Mouse (Mus musculus) megakaryocyte, adult 5-6 weeks (primary cell): ENCODE measurements around the gene Pou6f1. TPM values are rescaled to one million over a fixed set of nuclear protein-coding genes. Genes with fewer than 3 reads are reported as not detected.

Source experiments
- total RNA-seq, 2 experiments: library from RNA; stranded (forward) in 1 of 2; stranded (reverse) in 1 of 2; fragments of 153-499, 151-499 nt in 1 of 2; fragments of 221-1000, 200-1000 nt in 1 of 2; gene quantifications; 2 replicates each; pipeline versions ENCODE4 v1.2.3 to v1.2.4; 2015 to 2017

Pou6f1 gene
- total RNA-seq, 2 experiments from 2014 or later = 0.73 to 1.0 TPM

Other genes starting within 250 kb of the Pou6f1 start
- gene Methig1, start 246.8 kb downstream of the Pou6f1 start, total RNA-seq (2015) = not detected in 2 replicates
- gene Methig1, start 246.8 kb downstream of the Pou6f1 start, total RNA-seq (2017) = not detected in 2 replicates
- gene Mettl7a2, start 246.8 kb downstream of the Pou6f1 start, total RNA-seq (2015) = not detected in 2 replicates
- not detected in 2 replicates for gene Mettl7a2, start 246.8 kb downstream of the Pou6f1 start, total RNA-seq (2017)
- gene Higd1c, start 235.4 kb downstream of the Pou6f1 start, total RNA-seq (2015) = not detected in 2 replicates
- gene Higd1c, start 235.4 kb downstream of the Pou6f1 start, total RNA-seq (2017) = not detected in 2 replicates
- not detected in 2 replicates for gene Gm5475, start 177.8 kb downstream of the Pou6f1 start, total RNA-seq (2015)
- not detected in 2 replicates for gene Gm5475, start 177.8 kb downstream of the Pou6f1 start, total RNA-seq (2017)
- 5.0 and 5.3 TPM in 2 replicates for gene Slc11a2, start 174.9 kb downstream of the Pou6f1 start, total RNA-seq (2015)
- 3.1 and 6.0 TPM in 2 replicates for gene Slc11a2, start 174.9 kb downstream of the Pou6f1 start, total RNA-seq (2017)
- 15.2 and 17.2 TPM in 2 replicates for gene Letmd1, start 131.0 kb downstream of the Pou6f1 start, total RNA-seq (2015)
- 8.8 and 15.5 TPM in 2 replicates for gene Letmd1, start 131.0 kb downstream of the Pou6f1 start, total RNA-seq (2017)
- gene Csrnp2, start 104.5 kb downstream of the Pou6f1 start, total RNA-seq (2015) = 0.65 and 1.2 TPM in 2 replicates
- gene Csrnp2, start 104.5 kb downstream of the Pou6f1 start, total RNA-seq (2017) = 0.70 and 0.81 TPM in 2 replicates
- 1.2 and 2.0 TPM in 2 replicates for gene Tfcp2, start 48.0 kb downstream of the Pou6f1 start, total RNA-seq (2015)
- 3.8 and 4.0 TPM in 2 replicates for gene Tfcp2, start 48.0 kb downstream of the Pou6f1 start, total RNA-seq (2017)
- gene Dazap2, start 15.4 kb upstream of the Pou6f1 start, total RNA-seq (2015) = 576 and 578 TPM in 2 replicates
- gene Dazap2, start 15.4 kb upstream of the Pou6f1 start, total RNA-seq (2017) = 242 and 284 TPM in 2 replicates
- gene Smagp, start 37.0 kb upstream of the Pou6f1 start, total RNA-seq (2015) = 1.1 and 3.2 TPM in 2 replicates
- gene Smagp, start 37.0 kb upstream of the Pou6f1 start, total RNA-seq (2017) = 0.51 and 4.5 TPM in 2 replicates
- 309 and 324 TPM in 2 replicates for gene Bin2, start 69.6 kb upstream of the Pou6f1 start, total RNA-seq (2015)
- gene Bin2, start 69.6 kb upstream of the Pou6f1 start, total RNA-seq (2017) = 275 and 304 TPM in 2 replicates
- gene Cela1, start 87.9 kb upstream of the Pou6f1 start, total RNA-seq (2015) = 3.5 and 6.2 TPM in 2 replicates
- 1.8 and 4.2 TPM in 2 replicates for gene Cela1, start 87.9 kb upstream of the Pou6f1 start, total RNA-seq (2017)
- gene Galnt6, start 129.4 kb upstream of the Pou6f1 start, total RNA-seq (2015) = 3.6 and 4.2 TPM in 2 replicates
- gene Galnt6, start 129.4 kb upstream of the Pou6f1 start, total RNA-seq (2017) = 9.6 and 11.4 TPM in 2 replicates
- gene Slc4a8, start 161.8 kb upstream of the Pou6f1 start, total RNA-seq (2015) = 0.16 and 4.0 TPM in 2 replicates
- gene Slc4a8, start 161.8 kb upstream of the Pou6f1 start, total RNA-seq (2017) = 1.8 and 2.3 TPM in 2 replicates